Mouse (Mus musculus): ENCODE measurements around the gene Nfe2l1.

GRCm38 (mm10) chr11:96840290-96840689 lies 10.5 kb upstream of the Nfe2l1 start:
- TF ChIP-seq TCF12 (IDR thresholded peaks at IDR 0.05; ENCODE audit: low read depth, low read length) (no peak), HCFC1 (IDR thresholded peaks at IDR 0.05; ENCODE audit: low read depth, low read length) (no peak), CTCF (IDR thresholded peaks at IDR 0.05 in 2 of 3, conservative IDR thresholded peaks at IDR 0.05 in 1 of 3; ENCODE audit: control insufficient read depth in 1 of 3, insufficient read depth in 1 of 3, low read depth in 2 of 3, low read length in 3 of 3, poor library complexity in 1 of 3, severe bottlenecking in 1 of 3) (no peak), JUND (IDR thresholded peaks at IDR 0.05; ENCODE audit: low read depth, low read length) (no peak), MAFK (IDR thresholded peaks at IDR 0.05; ENCODE audit: borderline replicate concordance, low read depth, low read length) (no peak), POLR2A (IDR thresholded peaks at IDR 0.05; ENCODE audit: control insufficient read depth in 1 of 2, insufficient read depth in 1 of 2, low read depth in 1 of 2, low read length in 2 of 2, poor library complexity in 1 of 2) (no peak), KAT2A (conservative IDR thresholded peaks at IDR 0.05; ENCODE audit: low read depth, low read length) (no peak), EP300 (IDR thresholded peaks at IDR 0.05; ENCODE audit: low read depth in 1 of 2, low read length in 2 of 2) (no peak), TBP (IDR thresholded peaks at IDR 0.05; ENCODE audit: low read depth, low read length) (no peak), TAL1 (IDR thresholded peaks at IDR 0.05; ENCODE audit: low read length) (no peak), ELF1 (IDR thresholded peaks at IDR 0.05; ENCODE audit: low read depth, low read length) (no peak), RAD21 (IDR thresholded peaks at IDR 0.05; ENCODE audit: low read depth, low read length) (no peak), ZC3H11A (IDR thresholded peaks at IDR 0.05; ENCODE audit: low read depth, low read length) (no peak), MAX (IDR thresholded peaks at IDR 0.05; ENCODE audit: low read length) (no peak)

Measured in MEL (cell line).